Mouse (Mus musculus) thymus, adult 2 months (tissue): Measurements from ENCODE around the gene Sds.

Source experiments
- CTCF ChIP-seq: fragments of 200-500 bp; IDR thresholded peaks from 2 replicates; pipeline ENCODE4 v1.5.1; 2012; ENCODE audit warnings: mild to moderate bottlenecking, control low read depth, low read length, moderate library complexity, borderline replicate concordance; ENCODE audit not compliant: control insufficient read depth, poor library complexity, insufficient read depth; ENCODE audit errors: extremely low read depth
- POLR2A ChIP-seq: fragments of 200-500 bp; IDR thresholded peaks from 2 replicates; pipeline ENCODE4 v1.6.1; 2012; ENCODE audit warnings: mild to moderate bottlenecking, low read length, control low read depth, moderate library complexity; ENCODE audit not compliant: control insufficient read depth, poor library complexity, insufficient read depth; ENCODE audit errors: extremely low read depth

GRCm38 (mm10) chr5:120468830-120469229 lies 7.5 kb upstream of the Sds start:
- TF ChIP-seq POLR2A (no peak), CTCF (no peak)
